Mouse (Mus musculus): ENCODE results near the gene Arsg. TPM values are rescaled to one million over a fixed set of nuclear protein-coding genes. Genes with fewer than 3 reads are reported as not detected.

Gene Arsg
- polyA plus RNA-seq (2017; shearing (Covaris generic)), result 0.99 TPM

DNA sequence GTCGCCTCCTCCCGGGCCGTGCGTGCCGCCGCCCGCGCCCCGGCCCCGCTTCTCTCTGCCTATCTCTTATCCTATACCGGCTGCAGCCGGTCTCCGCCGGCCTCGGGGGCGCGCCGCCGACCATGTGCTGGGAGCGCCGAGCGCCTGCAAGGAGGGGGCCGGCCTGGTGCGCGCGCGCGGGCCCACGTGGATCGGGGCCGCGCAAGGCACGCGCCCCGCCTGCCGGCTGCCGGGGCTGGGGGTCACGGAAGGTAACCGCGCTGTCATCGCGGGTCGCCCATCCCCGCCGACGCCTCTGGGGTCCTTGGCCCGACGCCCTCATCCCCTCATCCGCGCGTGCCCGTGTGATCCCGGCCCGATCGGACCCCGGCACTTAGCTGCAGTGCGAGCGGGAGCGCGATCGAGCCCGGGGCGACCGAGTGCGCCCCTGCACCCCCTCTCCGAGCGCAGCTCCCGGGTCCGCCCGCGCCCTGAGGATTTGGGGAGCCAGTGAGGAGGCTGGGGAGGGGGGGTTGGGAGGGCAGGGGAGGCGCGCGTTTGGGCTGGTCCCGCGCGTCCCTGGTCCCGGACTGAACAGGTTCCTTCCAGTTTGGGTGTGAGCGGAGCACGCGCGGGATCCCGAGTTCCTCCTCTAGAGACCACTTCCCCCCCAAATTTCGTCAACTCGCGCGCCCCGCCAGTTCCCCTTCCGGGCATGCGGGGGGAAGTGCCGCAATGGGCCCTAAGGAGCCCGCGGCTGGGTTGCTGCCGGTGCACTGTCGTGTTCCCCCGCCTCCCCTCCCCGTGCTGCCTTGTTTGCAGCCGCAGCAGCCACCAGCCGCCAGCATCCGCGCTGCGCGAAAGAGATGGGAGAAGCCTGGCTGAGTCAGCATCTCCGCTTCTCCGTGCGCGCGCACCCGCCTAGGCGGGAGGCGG lies at the start of gene Arsg, which contains the start of gene Slc16a6:
TSS of gene Arsg (plus strand) at position 204 of the 915 bp plus-strand sequence.
TSS of gene Slc16a6 (minus strand) at position 428 of the 915 bp plus-strand sequence.

DNA sequence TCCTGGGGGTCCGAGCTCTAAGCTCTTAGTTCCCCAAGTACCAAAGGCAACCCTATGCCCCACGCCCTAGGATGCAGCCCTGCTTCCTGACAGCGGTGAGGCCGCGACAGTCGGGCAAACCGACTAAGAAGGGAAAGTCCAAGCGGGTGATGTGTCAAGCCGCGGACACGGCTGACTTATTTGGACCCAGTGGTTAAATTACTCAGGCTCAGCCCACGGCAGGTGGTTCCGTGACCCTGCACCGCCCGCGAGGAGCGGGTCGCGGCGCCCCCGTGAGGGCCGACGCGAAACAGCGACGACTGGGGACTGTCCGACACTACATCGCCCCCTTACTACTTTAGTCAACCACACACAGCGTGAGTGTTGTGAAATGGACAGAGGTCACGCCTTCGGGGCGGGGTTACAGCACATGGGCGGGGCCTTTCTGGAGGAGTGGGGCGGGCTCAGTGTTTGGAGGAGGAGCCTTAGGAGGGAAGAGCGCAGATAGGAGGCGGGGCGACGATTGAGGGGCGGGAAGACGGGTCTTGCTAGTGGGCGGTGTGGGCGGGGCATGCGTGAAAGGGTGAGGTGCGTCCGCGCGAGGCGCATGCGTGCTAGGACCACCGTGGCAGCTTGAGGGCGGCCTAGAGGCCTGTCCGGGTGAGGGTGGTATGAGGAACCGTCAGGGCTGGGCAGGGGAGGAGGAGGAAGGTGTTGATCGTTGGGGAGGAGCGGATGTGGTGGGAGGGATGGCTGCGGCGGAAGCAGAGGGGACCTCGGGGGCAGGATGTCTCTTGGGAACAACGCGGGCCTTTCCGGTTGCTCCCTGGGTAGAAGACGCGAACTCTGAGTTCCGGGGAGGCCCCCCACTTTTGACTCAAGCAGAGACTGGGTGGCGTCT lies 47.5 kb upstream of the Arsg start, which contains the start of gene Amz2:
TSS of gene Amz2 (plus strand) at position 555 of the 880 bp plus-strand sequence.

DNA sequence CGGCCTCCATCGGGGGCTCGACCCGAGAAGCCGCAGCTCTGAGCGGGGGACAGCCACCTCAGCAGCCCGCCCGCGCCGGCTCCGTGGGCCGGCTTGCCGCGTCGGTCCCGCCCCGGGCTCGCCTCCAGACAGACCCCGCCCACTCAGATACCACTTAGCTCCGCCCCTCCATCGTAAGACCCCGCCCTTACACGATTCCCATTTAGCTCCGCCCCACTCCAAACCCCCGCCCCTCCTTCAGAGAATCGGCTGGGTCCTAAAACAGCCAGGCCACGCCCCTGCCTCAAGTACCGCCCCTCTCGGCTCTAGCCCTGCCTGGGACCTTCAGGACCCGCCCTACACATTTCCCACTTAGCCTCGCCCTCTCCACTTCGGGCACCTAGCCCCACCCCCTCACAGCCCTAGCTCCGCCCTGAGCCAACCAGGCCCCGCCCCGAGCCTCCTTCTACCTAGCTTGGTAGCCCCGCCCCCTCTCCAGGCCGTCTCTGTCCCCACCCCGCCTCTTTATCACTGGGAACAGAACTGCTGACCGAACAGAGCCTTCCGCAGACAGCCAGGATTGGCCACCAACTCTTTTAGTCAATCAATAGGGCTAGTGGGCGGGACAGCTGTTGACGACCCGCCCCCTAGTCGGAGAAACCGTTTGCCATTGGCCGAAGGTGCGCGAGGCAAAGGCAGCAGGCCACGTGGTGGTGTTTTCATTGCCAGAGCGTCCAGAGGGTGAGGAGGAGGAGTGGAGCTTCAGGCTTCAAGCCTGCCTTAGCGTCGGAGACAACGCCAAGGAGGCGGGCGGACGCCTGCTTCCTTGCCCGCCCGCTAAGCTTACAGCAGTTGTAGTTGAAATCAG lies 138.4 kb downstream of the Arsg start, which contains the start of gene Wipi1:
TSS of gene Wipi1 (minus strand) at position 665 of the 847 bp plus-strand sequence.

Other genes with a start within 250 kb of the Arsg start
- 1.1 TPM for gene Rgs9, start 175.2 kb upstream of the Arsg start, polyA plus RNA-seq (2017; shearing (Covaris generic))
- gene Gna13, start 110.5 kb upstream of the Arsg start, polyA plus RNA-seq (2017; shearing (Covaris generic)), result 410 TPM
- gene 9930022D16Rik, start 59.5 kb upstream of the Arsg start, polyA plus RNA-seq (2017; shearing (Covaris generic)), result 1.1 TPM
- gene Amz2, start 47.4 kb upstream of the Arsg start, polyA plus RNA-seq (2017; shearing (Covaris generic)), result 99.7 TPM
- 23.2 TPM for gene Slc16a6, start 224 bp downstream of the Arsg start, polyA plus RNA-seq (2017; shearing (Covaris generic))
- 0.54 TPM for gene Wipi1, start 138.6 kb downstream of the Arsg start, polyA plus RNA-seq (2017; shearing (Covaris generic))
- gene Prkar1a, start 176.0 kb downstream of the Arsg start, polyA plus RNA-seq (2017; shearing (Covaris generic)), result 613 TPM
- gene Fam20a, start 248.9 kb downstream of the Arsg start, polyA plus RNA-seq (2017; shearing (Covaris generic)), result 2.8 TPM